Mouse (Mus musculus) stomach, embryonic 16.5 days (tissue): ENCODE measurements around the gene Ston1. TPM values are rescaled to one million over a fixed set of nuclear protein-coding genes. Genes with fewer than 3 reads are reported as not detected.
A peak's percentile ranks its signal among the peaks of the same experiment; 100 is the strongest.

Source experiments
- ATAC-seq: fragments of 200-750 bp; cut with Nextera tagmentation; 2 replicates; pipeline ENCODE4 v1.8.0; 2017; ENCODE audit warnings: moderate number of reproducible peaks, moderate TSS enrichment; ENCODE audit not compliant: insufficient read depth, low FRiP score
- H3K27ac ChIP-seq: fragments of 300-500 bp; sonication (generic); 2 replicates; pipeline ENCODE4 v1.5.1; 2014; ENCODE audit warnings: low read length
- H3K27me3 ChIP-seq: fragments of 300-500 bp; sonication (generic); 2 replicates; pipeline ENCODE4 v1.6.1; 2014; ENCODE audit warnings: low read length, control low read depth, mixed read lengths; ENCODE audit not compliant: control insufficient read depth, insufficient read depth
- H3K36me3 ChIP-seq: fragments of 300-500 bp; sonication (generic); 2 replicates; pipeline ENCODE4 v1.6.1; 2014; ENCODE audit warnings: low read length; ENCODE audit not compliant: control insufficient read depth, insufficient read depth
- H3K4me1 ChIP-seq: fragments of 300-500 bp; sonication (generic); 2 replicates; pipeline ENCODE4 v1.6.1; 2014; ENCODE audit warnings: low read length, control low read depth, mixed read lengths; ENCODE audit not compliant: control insufficient read depth, insufficient read depth
- H3K4me2 ChIP-seq: fragments of 300-500 bp; sonication (generic); 2 replicates; pipeline ENCODE4 v1.6.1; 2014; ENCODE audit warnings: low read depth, low read length, mixed read lengths
- H3K4me3 ChIP-seq: fragments of 300-500 bp; sonication (generic); replicated peaks from 2 replicates; pipeline ENCODE4 v1.5.1; 2014; ENCODE audit warnings: mild to moderate bottlenecking, low read length
- H3K9ac ChIP-seq: fragments of 300-500 bp; sonication (generic); 2 replicates; pipeline ENCODE4 v1.6.1; 2014; ENCODE audit warnings: low read length
- H3K9me3 ChIP-seq: fragments of 300-500 bp; sonication (generic); replicated peaks from 2 replicates; pipeline ENCODE4 v1.6.1; 2016; ENCODE audit warnings: low read length, control low read depth; ENCODE audit not compliant: control insufficient read depth
- WGBS: fragments of 180-500 bp; shearing (Covaris S2); extraction: QIAGEN DNeasy Blood & Tissue Kit; methylation state at CpG from one replicate; pipeline ENCODE4 v1.1.7; 2014; 5-methylcytosine and 5-hydroxymethylcytosine counted together
- polyA plus RNA-seq: library from polyadenylated mRNA; unstranded; fragments of >200 nt; fragmentation: Nextera tagmentation; extraction: Ambion mirVana; gene quantifications from 2 replicates; pipeline ENCODE4 v1.2.1, GENCODE M21; 2015

Ston1 gene
- polyA plus RNA-seq, 1 experiment from 2014 or later, result 5.3 TPM

GRCm38 (mm10) chr17:88598056-88598420, 554 bp downstream of the Ston1 start:
- H3K9me3 ChIP-seq, result no peaks in the 10 kb centered on the region
- H3K4me1 ChIP-seq, result peaks cover 27% of the 10 kb centered on the region
- peak overlapping the region; percentile 66 for H3K4me3 ChIP-seq
- ATAC-seq, result peak; percentile 27; the same call in 1 of the 2 replicates
- WGBS, result 9% methylated on average over 5 of the region's 5 CpGs
- peak overlapping the region; percentile 83 for H3K9ac ChIP-seq
- H3K36me3 ChIP-seq, result no peaks in the 10 kb centered on the region
- no peaks in the 10 kb centered on the region for H3K27me3 ChIP-seq
- H3K27ac ChIP-seq, result peak overlapping the region; percentile 95
- peak overlapping the region; percentile 87 for H3K4me2 ChIP-seq

GRCm38 (mm10) chr17:88598570-88599368, 1.3 kb downstream of the Ston1 start:
- peak overlapping the region; percentile 70 for H3K9ac ChIP-seq
- H3K4me1 ChIP-seq, result peaks cover 27% of the 10 kb centered on the region
- H3K27ac ChIP-seq, result peak overlapping the region; percentile 64
- ATAC-seq, result no peak
- H3K4me3 ChIP-seq, result peak overlapping the region; percentile 66
- no peaks in the 10 kb centered on the region for H3K9me3 ChIP-seq
- peak overlapping the region; percentile 87 for H3K4me2 ChIP-seq
- H3K36me3 ChIP-seq, result no peaks in the 10 kb centered on the region
- H3K27me3 ChIP-seq, result no peaks in the 10 kb centered on the region
- WGBS, result 18% methylated on average over 14 of the region's 14 CpGs

GRCm38 (mm10) chr17:88600492-88601026, 3.1 kb downstream of the Ston1 start:
- Histone ChIP-seq H3K4me2 (no peak overlapping the region), H3K9ac (no peak overlapping the region), H3K27me3 (no peaks in the 10 kb centered on the region), H3K9me3 (no peaks in the 10 kb centered on the region), H3K27ac (no peak overlapping the region), H3K4me3 (no peak overlapping the region), H3K36me3 (no peaks in the 10 kb centered on the region; the same call in 1 of the 2 replicates), H3K4me1 (peaks cover 27% of the 10 kb centered on the region)
- WGBS, result 63% methylated on average over 8 of the region's 8 CpGs
- ATAC-seq, result no peak

- no peak overlapping the region for H3K4me3 ChIP-seq
- 76% methylated on average over 11 of the region's 11 CpGs for WGBS
- H3K4me1 ChIP-seq, result peaks cover 19% of the 10 kb centered on the region
- no peaks in the 10 kb centered on the region for H3K27me3 ChIP-seq
- no peaks in the 10 kb centered on the region; the same call in 1 of the 2 replicates for H3K36me3 ChIP-seq
- H3K9me3 ChIP-seq, result no peaks in the 10 kb centered on the region
- no peak for ATAC-seq
- H3K4me2 ChIP-seq, result no peak overlapping the region
- H3K27ac ChIP-seq, result no peak overlapping the region
- no peak overlapping the region for H3K9ac ChIP-seq
These were observed 6.5 kb downstream of the Ston1 start for GRCm38 (mm10) chr17:88603943-88604342.

GRCm38 (mm10) chr17:88606056-88606455, 8.6 kb downstream of the Ston1 start:
- H3K4me3 ChIP-seq, result no peak overlapping the region
- H3K36me3 ChIP-seq, result no peaks in the 10 kb centered on the region; the same call in 1 of the 2 replicates
- no peak for ATAC-seq
- H3K9ac ChIP-seq, result no peak overlapping the region
- H3K4me2 ChIP-seq, result no peak overlapping the region
- H3K4me1 ChIP-seq, result no peaks in the 10 kb centered on the region
- WGBS, result 80% methylated on average over 2 of the region's 2 CpGs
- no peaks in the 10 kb centered on the region for H3K9me3 ChIP-seq
- no peak overlapping the region for H3K27ac ChIP-seq
- no peaks in the 10 kb centered on the region for H3K27me3 ChIP-seq

- H3K4me2 ChIP-seq, result no peak overlapping the region
- no peak overlapping the region for H3K4me3 ChIP-seq
- 85% methylated on average over 15 of the region's 15 CpGs for WGBS
- H3K36me3 ChIP-seq, result no peaks in the 10 kb centered on the region
- H3K27me3 ChIP-seq, result no peaks in the 10 kb centered on the region
- no peak for ATAC-seq
- no peak overlapping the region for H3K9ac ChIP-seq
- no peaks in the 10 kb centered on the region for H3K9me3 ChIP-seq
- H3K4me1 ChIP-seq, result no peaks in the 10 kb centered on the region; the same call in 1 of the 2 replicates
- no peak overlapping the region for H3K27ac ChIP-seq
These were observed 11.9 kb downstream of the Ston1 start for GRCm38 (mm10) chr17:88609361-88609760.

GRCm38 (mm10) chr17:88611057-88611456, 13.6 kb downstream of the Ston1 start:
- H3K4me3 ChIP-seq, result no peak overlapping the region
- WGBS, result 56% methylated on average over 2 of the region's 2 CpGs
- H3K4me2 ChIP-seq, result no peak overlapping the region
- peaks cover 4% of the 10 kb centered on the region for H3K4me1 ChIP-seq
- ATAC-seq, result no peak
- no peak overlapping the region for H3K9ac ChIP-seq
- H3K9me3 ChIP-seq, result no peaks in the 10 kb centered on the region
- no peak overlapping the region for H3K27ac ChIP-seq
- no peaks in the 10 kb centered on the region for H3K27me3 ChIP-seq
- H3K36me3 ChIP-seq, result no peaks in the 10 kb centered on the region

GRCm38 (mm10) chr17:88613172-88613571, 15.7 kb downstream of the Ston1 start:
- no peak for ATAC-seq
- WGBS, result 66% methylated on average over 6 of the region's 6 CpGs
- H3K27ac ChIP-seq, result no peak overlapping the region
- H3K4me3 ChIP-seq, result no peak overlapping the region
- H3K9ac ChIP-seq, result no peak overlapping the region
- no peaks in the 10 kb centered on the region for H3K36me3 ChIP-seq
- no peaks in the 10 kb centered on the region for H3K9me3 ChIP-seq
- H3K4me2 ChIP-seq, result no peak overlapping the region
- peaks cover 4% of the 10 kb centered on the region for H3K4me1 ChIP-seq
- no peaks in the 10 kb centered on the region for H3K27me3 ChIP-seq

GRCm38 (mm10) chr17:88613721-88614120, 16.2 kb downstream of the Ston1 start:
- no peak for ATAC-seq
- H3K27me3 ChIP-seq, result no peaks in the 10 kb centered on the region
- no peaks in the 10 kb centered on the region for H3K36me3 ChIP-seq
- H3K4me2 ChIP-seq, result no peak overlapping the region
- peak overlapping the region; percentile 44 for H3K27ac ChIP-seq
- 86% methylated on average over 3 of the region's 3 CpGs for WGBS
- H3K9ac ChIP-seq, result no peak overlapping the region
- H3K9me3 ChIP-seq, result no peaks in the 10 kb centered on the region
- no peak overlapping the region for H3K4me3 ChIP-seq
- peaks cover 4% of the 10 kb centered on the region for H3K4me1 ChIP-seq
